Mouse (Mus musculus) cerebellum, adult 2 months (tissue): ENCODE data around the gene Gm8947. TPM values are rescaled to one million over a fixed set of nuclear protein-coding genes. Genes with fewer than 3 reads are reported as not detected.

Experiments
- DNase-seq, 2 experiments: peaks; one replicate each; pipeline ENCODE4 v3.0.0; 2021
- H3K27ac ChIP-seq: fragments of 200-500 bp; 2 replicates; pipeline ENCODE4 v1.5.1; 2012; ENCODE audit warnings: low read length, control low read depth, inconsistent platforms; ENCODE audit not compliant: insufficient read depth
- H3K27me3 ChIP-seq: fragments of 200-500 bp; 2 replicates; pipeline ENCODE4 v1.6.1; 2012; ENCODE audit warnings: inconsistent platforms, mild to moderate bottlenecking, low read length, moderate library complexity; ENCODE audit not compliant: control insufficient read depth, insufficient read depth
- H3K4me1 ChIP-seq: fragments of 200-500 bp; 2 replicates; pipeline ENCODE4 v1.6.1; 2011; ENCODE audit warnings: low read length; ENCODE audit not compliant: control insufficient read depth, insufficient read depth
- H3K4me3 ChIP-seq: fragments of 200-500 bp; replicated peaks from 2 replicates; pipeline ENCODE3; 2011; ENCODE audit warnings: mild to moderate bottlenecking, low read depth, low read length, control low read depth; ENCODE audit not compliant: insufficient read depth
- CTCF ChIP-seq: fragments of 200-500 bp; IDR thresholded peaks from 2 replicates; pipeline ENCODE4 v1.5.1; 2011; ENCODE audit warnings: low read depth, mild to moderate bottlenecking, control low read depth, low read length, moderate library complexity, borderline replicate concordance; ENCODE audit not compliant: insufficient read depth
- POLR2A ChIP-seq: fragments of 200-500 bp; IDR thresholded peaks from 2 replicates; pipeline ENCODE4 v1.6.1; 2011; ENCODE audit warnings: low read length, control low read depth, borderline replicate concordance; ENCODE audit not compliant: insufficient read depth
- WGBS: fragments of 180-500 bp; shearing (Covaris S2); methylation state at CpG from one replicate; pipeline ENCODE4 v1.1.7; 2018; 5-methylcytosine and 5-hydroxymethylcytosine counted together
- polyA plus RNA-seq: library from polyadenylated mRNA; depleted of rRNA; stranded (reverse); fragments of >200 nt; gene quantifications from 2 replicates; pipeline ENCODE4 v1.2.3, GENCODE M21; 2012; rRNA removed

Gene Gm8947
- polyA plus RNA-seq, 1 experiment: not detected

GRCm38 (mm10) chr1:151227506-151227905 lies 35.3 kb downstream of the Gm8947 start:
- no peak for DNase-seq
- no peak overlapping the region for H3K27ac ChIP-seq
- H3K4me1 ChIP-seq: no peaks in the 10 kb centered on the region
- TF ChIP-seq CTCF: no peak
- TF ChIP-seq POLR2A: no peak
- no peak overlapping the region for H3K4me3 ChIP-seq
- H3K27me3 ChIP-seq: no peaks in the 10 kb centered on the region
- WGBS: 84% methylated on average over 8 of the region's 8 CpGs

- H3K27me3 ChIP-seq: no peaks in the 10 kb centered on the region
- 73% methylated on average over 1 of the region's 1 CpGs for WGBS
- no peak for DNase-seq
- H3K27ac ChIP-seq: no peak overlapping the region
- H3K4me1 ChIP-seq: no peaks in the 10 kb centered on the region
- TF ChIP-seq CTCF (no peak), POLR2A (no peak)
- no peak overlapping the region for H3K4me3 ChIP-seq
Measured at GRCm38 (mm10) chr1:151228320-151228989, 36.3 kb downstream of the Gm8947 start.

- no peak overlapping the region for H3K4me3 ChIP-seq
- H3K4me1 ChIP-seq: no peaks in the 10 kb centered on the region
- H3K27me3 ChIP-seq: no peaks in the 10 kb centered on the region
- 71% methylated on average over 3 of the region's 3 CpGs for WGBS
- H3K27ac ChIP-seq: no peak overlapping the region
- TF ChIP-seq POLR2A (no peak), CTCF (no peak)
- no peak for DNase-seq
Measured at GRCm38 (mm10) chr1:151232346-151232745, 40.2 kb downstream of the Gm8947 start.

GRCm38 (mm10) chr1:151233756-151234155 lies 41.6 kb downstream of the Gm8947 start:
- TF ChIP-seq POLR2A (no peak), CTCF (no peak)

GRCm38 (mm10) chr1:151235574-151235973 lies 43.4 kb downstream of the Gm8947 start:
- Histone ChIP-seq H3K27me3 (no peaks in the 10 kb centered on the region), H3K4me1 (no peaks in the 10 kb centered on the region), H3K27ac (no peak overlapping the region), H3K4me3 (no peak overlapping the region)
- 9% methylated on average over 2 of the region's 2 CpGs for WGBS
- no peak for DNase-seq
- no peak for TF ChIP-seq CTCF
- TF ChIP-seq POLR2A: no peak

More at GRCm38 (mm10) chr1:151233756-151234155, 41.6 kb downstream of the Gm8947 start:
- Histone ChIP-seq H3K27me3 (no peaks in the 10 kb centered on the region), H3K4me3 (no peak overlapping the region), H3K4me1 (no peaks in the 10 kb centered on the region), H3K27ac (no peak overlapping the region)
- DNase-seq: no peak
- WGBS: 75% methylated on average over 3 of the region's 3 CpGs

- no peak overlapping the region for H3K4me3 ChIP-seq
- H3K27me3 ChIP-seq: no peaks in the 10 kb centered on the region
- WGBS: 60% methylated on average over 13 of the region's 13 CpGs
- DNase-seq: peak in 1 of 2 experiments; percentile 4
- TF ChIP-seq POLR2A: no peak
- no peaks in the 10 kb centered on the region for H3K4me1 ChIP-seq
- H3K27ac ChIP-seq: no peak overlapping the region
Measured at GRCm38 (mm10) chr1:151236141-151236930, 44.2 kb downstream of the Gm8947 start.

- H3K27ac ChIP-seq: no peak overlapping the region
- no peaks in the 10 kb centered on the region for H3K27me3 ChIP-seq
- H3K4me1 ChIP-seq: no peaks in the 10 kb centered on the region
- 88% methylated on average over 3 of the region's 3 CpGs for WGBS
- no peak overlapping the region for H3K4me3 ChIP-seq
- DNase-seq: no peak
- no peak for TF ChIP-seq POLR2A
- TF ChIP-seq CTCF: no peak
Measured at GRCm38 (mm10) chr1:151237780-151238179, 45.6 kb downstream of the Gm8947 start.

- DNase-seq: no peak
- H3K4me3 ChIP-seq: no peak overlapping the region
- H3K27me3 ChIP-seq: no peaks in the 10 kb centered on the region
- 89% methylated on average over 4 of the region's 4 CpGs for WGBS
- H3K27ac ChIP-seq: no peak overlapping the region
- H3K4me1 ChIP-seq: no peaks in the 10 kb centered on the region
- TF ChIP-seq CTCF (no peak), POLR2A (no peak)
Measured at GRCm38 (mm10) chr1:151243332-151243731, 51.2 kb downstream of the Gm8947 start.

Other genes with a start within 250 kb of the Gm8947 start
- gene Hmcn1, start 198.9 kb upstream of the Gm8947 start, polyA plus RNA-seq: 5.3 and 6.0 TPM in 2 replicates
- gene Gm47985, start 9.8 kb upstream of the Gm8947 start, polyA plus RNA-seq: not detected in 2 replicates
- not detected in 2 replicates for gene Gm47995, start 6.1 kb downstream of the Gm8947 start, polyA plus RNA-seq
- not detected in 2 replicates for gene 3110040M04Rik, start 11.7 kb downstream of the Gm8947 start, polyA plus RNA-seq
- gene Gm47996, start 17.8 kb downstream of the Gm8947 start, polyA plus RNA-seq: not detected in 2 replicates
- gene Ivns1abp, start 152.1 kb downstream of the Gm8947 start, polyA plus RNA-seq: 108 and 110 TPM in 2 replicates
- 16.7 and 21.6 TPM in 2 replicates for gene Swt1, start 236.1 kb downstream of the Gm8947 start, polyA plus RNA-seq
- gene Trmt1l, start 236.2 kb downstream of the Gm8947 start, polyA plus RNA-seq: 30.8 and 31.9 TPM in 2 replicates